In the genomic region with DNA sequence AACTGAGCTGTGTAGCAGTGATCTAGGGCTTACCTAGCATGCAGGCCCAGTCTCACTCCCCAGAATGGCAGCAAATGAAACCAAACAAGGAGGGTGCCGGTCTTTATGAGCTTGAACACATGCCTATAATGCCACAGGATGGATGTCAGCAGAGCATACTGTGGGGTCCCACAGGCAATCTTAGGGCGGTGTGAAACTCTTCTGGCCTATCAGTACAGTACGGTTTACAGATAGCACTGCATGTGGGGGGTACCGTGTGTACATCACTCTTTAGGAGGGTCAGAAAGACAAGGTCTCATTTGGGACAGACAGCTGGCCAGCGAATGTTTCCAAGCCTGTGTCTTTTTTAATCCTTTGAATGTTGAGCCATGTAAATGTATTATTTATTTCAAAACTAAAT, we compare ENCODE assay signal across 11 mouse cellular contexts.
"Had no signal": no experiment of that assay in that cellular context is flagged by ENCODE, and none has a peak within 500 bp of the region (broad histone marks: within the 10 kb centered on the region; RNA-seq: fewer than 3 reads in every experiment).

No protein-coding gene starts in this region.

- H3K27me3 ChIP-seq: neural tube, embryonic 12.5 days had no signal

- DNase-seq: kidney, adult 18-20 months; kidney, postnatal 10 days; kidney, postnatal 4 days; lung, adult 2 months; lung, postnatal 36 days; midbrain, embryonic 14.5 days had no signal

- H3K4me1 ChIP-seq: limb, embryonic 10.5 days; neural tube, embryonic 12.5 days had no signal

- ATAC-seq: lung, postnatal 0 days had no signal

- H3K9ac ChIP-seq: neural tube, embryonic 12.5 days had no signal

- H3K9me3 ChIP-seq: limb, embryonic 10.5 days; neural tube, embryonic 12.5 days had no signal

- H3K4me3 ChIP-seq: layer of hippocampus, adult 2 months; limb, embryonic 10.5 days; neural tube, embryonic 12.5 days had no signal

- H3K27ac ChIP-seq: layer of hippocampus, adult 2 months; limb, embryonic 10.5 days; neural tube, embryonic 12.5 days; stomach, postnatal 0 days had no signal

- H3K4me2 ChIP-seq: neural tube, embryonic 12.5 days had no signal
